Mouse (Mus musculus) ES-E14 (cell line): ENCODE results near the gene Tmem132b.

Experiments
- MAFK ChIP-seq: IDR thresholded peaks from 2 replicates; pipeline ENCODE4 v1.6.1; 2014; ENCODE audit warnings: mild to moderate bottlenecking, low read depth, low read length, inconsistent platforms; ENCODE audit not compliant: insufficient read depth
- ZNF384 ChIP-seq: IDR thresholded peaks from 2 replicates; pipeline ENCODE4 v1.6.1; 2012; ENCODE audit warnings: low read depth, low read length, inconsistent platforms

DNA sequence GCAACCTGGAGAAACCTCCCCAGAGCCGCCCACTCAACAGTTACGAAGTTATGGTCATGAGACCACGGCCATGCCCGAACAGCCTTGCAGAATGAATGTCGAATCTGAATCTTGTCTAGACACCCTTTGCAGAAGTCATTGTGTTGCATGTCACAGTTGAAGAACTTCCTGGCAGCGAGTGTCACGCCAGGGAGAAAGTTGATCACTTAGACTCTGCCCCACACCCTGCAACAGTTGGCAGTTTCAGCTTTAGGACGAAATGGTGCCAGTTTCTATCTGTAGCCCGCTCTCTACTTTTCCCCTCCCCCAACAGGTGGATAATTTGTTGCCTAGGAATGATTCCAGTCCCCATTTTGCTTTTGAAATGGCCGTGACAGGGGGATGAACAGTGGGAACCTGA lies 66.5 kb downstream of the Tmem132b start:
- no peak for TF ChIP-seq MAFK
- TF ChIP-seq ZNF384, result no peak
